Comparison of ENCODE assay signal across 8 mouse cellular contexts in the genomic region with DNA sequence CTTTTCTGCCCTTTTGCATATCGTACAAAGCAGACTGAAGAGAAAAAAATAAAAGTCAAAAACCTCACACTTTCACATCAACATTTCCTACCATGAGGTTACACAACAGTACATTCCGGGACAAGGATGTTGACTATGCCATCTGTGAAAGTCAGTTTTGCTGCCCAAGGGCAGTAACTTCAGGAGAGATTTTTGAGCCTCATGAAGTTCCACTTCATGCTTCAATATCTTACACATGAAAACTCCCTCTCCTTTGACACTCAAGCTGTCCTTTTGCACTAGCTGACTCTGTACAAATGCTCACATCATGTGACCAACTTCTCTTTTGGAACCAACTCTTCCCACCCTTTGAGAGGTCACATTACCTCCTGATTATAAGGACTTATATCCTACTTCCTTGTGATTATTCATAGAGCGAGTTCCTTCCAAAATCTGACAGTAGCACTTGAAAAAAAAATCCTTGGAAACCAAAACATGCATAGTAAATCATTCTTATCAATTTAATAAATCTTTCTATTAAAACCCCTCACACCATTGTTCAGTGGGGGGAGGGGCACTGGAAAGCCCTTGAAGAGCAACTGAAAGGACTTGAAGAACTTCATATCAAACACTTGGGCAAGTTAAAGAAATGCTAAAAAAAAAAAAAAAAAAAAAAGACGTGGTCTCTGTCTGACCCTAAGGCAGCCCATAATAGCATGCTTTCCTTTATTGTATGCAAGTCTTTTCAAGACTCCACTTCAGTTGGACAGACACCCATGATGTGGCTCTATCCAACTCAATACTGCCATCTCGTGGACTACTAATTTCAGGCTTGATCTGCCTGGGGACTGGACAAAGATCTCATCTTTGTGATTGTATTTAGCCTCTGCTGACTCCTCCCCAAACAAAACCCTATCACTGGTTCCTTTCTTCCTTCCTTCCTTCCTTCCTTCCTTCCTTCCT.
DNase-seq lines count a peak whose midpoint lies in the region; ATAC-seq and TF ChIP-seq lines count a peak whose summit lies in the region.

No protein-coding gene starts in this region.

- no peak for TF ChIP-seq CTCF in embryonic fibroblast, embryonic 13.5 days (IDR thresholded peaks at IDR 0.05; ENCODE audit: borderline replicate concordance, insufficient read depth, low read length)
- peak; percentile 89 for TF ChIP-seq CTCF in kidney, postnatal 0 days (IDR thresholded peaks at IDR 0.05; ENCODE audit: low read depth)

- in situ Hi-C loops in ES-E14 (cut with MboI; ENCODE audit: low sequenced_read_pairs in 2 of 2, unreplicated experiment in 2 of 2) = no loop called here

- WGBS in heart, embryonic 15.5 days = 52% methylated on average over 5 of the region's 5 CpGs
- WGBS in kidney, postnatal 0 days = 31% methylated on average over 5 of the region's 5 CpGs
- WGBS in liver, embryonic 15.5 days (ENCODE audit: insufficient replicate concordance) = 28% methylated on average over 5 of the region's 5 CpGs
- 52% methylated on average over 5 of the region's 5 CpGs for WGBS in neural tube, embryonic 11.5 days

- DNase-seq in ES-E14 (ENCODE audit: low read depth, low spot score) = peak; percentile 73
- DNase-seq in adrenal gland, postnatal 25 days = peak; percentile 11
- DNase-seq in kidney, postnatal 0 days (ENCODE audit: low spot score) = peak; percentile 94
- peak; percentile 58 for DNase-seq in neural tube, embryonic 11.5 days (ENCODE audit: low spot score)
- DNase-seq in thymus, postnatal 4 days = peak; percentile 62

- no peaks in the 10 kb centered on the region for H3K9me3 ChIP-seq in ES-E14 (ENCODE audit: control insufficient read depth, insufficient read depth, low read depth, low read length)
- H3K9me3 ChIP-seq in heart, embryonic 15.5 days (replicated peaks) = no peaks in the 10 kb centered on the region
- no peaks in the 10 kb centered on the region for H3K9me3 ChIP-seq in kidney, postnatal 0 days (replicated peaks; ENCODE audit: low read length)
- no peaks in the 10 kb centered on the region for H3K9me3 ChIP-seq in liver, embryonic 15.5 days (replicated peaks)
- no peaks in the 10 kb centered on the region for H3K9me3 ChIP-seq in neural tube, embryonic 11.5 days (ENCODE audit: control insufficient read depth, low read length)

- H3K4me3 ChIP-seq in ES-E14 (ENCODE audit: insufficient read depth in 1 of 2, low read depth in 1 of 2, low read length in 2 of 2, poor library complexity in 1 of 2, severe bottlenecking in 1 of 2) = no peak overlapping the region
- H3K4me3 ChIP-seq in embryonic fibroblast, embryonic 13.5 days (ENCODE audit: insufficient read depth, low read length) = no peak overlapping the region
- H3K4me3 ChIP-seq in heart, embryonic 15.5 days = no peak overlapping the region
- no peak overlapping the region for H3K4me3 ChIP-seq in kidney, postnatal 0 days (replicated peaks; ENCODE audit: low read depth, low read length)
- H3K4me3 ChIP-seq in liver, embryonic 15.5 days (replicated peaks) = no peak overlapping the region
- H3K4me3 ChIP-seq in neural tube, embryonic 11.5 days (ENCODE audit: low read depth, low read length) = no peak overlapping the region

- H3K27me3 ChIP-seq in heart, embryonic 15.5 days = no peaks in the 10 kb centered on the region
- H3K27me3 ChIP-seq in kidney, postnatal 0 days (ENCODE audit: insufficient read depth, low read length) = no peaks in the 10 kb centered on the region
- no peaks in the 10 kb centered on the region for H3K27me3 ChIP-seq in liver, embryonic 15.5 days
- H3K27me3 ChIP-seq in neural tube, embryonic 11.5 days (ENCODE audit: control insufficient read depth, insufficient read depth, low read length) = no peaks in the 10 kb centered on the region

- H3K4me2 ChIP-seq in heart, embryonic 15.5 days = no peak overlapping the region
- H3K4me2 ChIP-seq in kidney, postnatal 0 days (ENCODE audit: low read length) = no peak overlapping the region
- H3K4me2 ChIP-seq in liver, embryonic 15.5 days = no peak overlapping the region
- no peak overlapping the region for H3K4me2 ChIP-seq in neural tube, embryonic 11.5 days (ENCODE audit: low read depth)

- TF ChIP-seq POLR2A in embryonic fibroblast, embryonic 13.5 days (IDR thresholded peaks at IDR 0.05; ENCODE audit: low read depth, low read length) = no peak

- H3K27ac ChIP-seq in ES-E14 (ENCODE audit: insufficient read depth, low read depth, low read length, poor library complexity, severe bottlenecking) = no peak overlapping the region
- H3K27ac ChIP-seq in embryonic fibroblast, embryonic 13.5 days (ENCODE audit: insufficient read depth, low read length) = peak overlapping the region; percentile 40; the same call in 1 of the 2 replicates
- H3K27ac ChIP-seq in heart, embryonic 15.5 days = peak overlapping the region; percentile 13; the same call in 1 of the 2 replicates
- H3K27ac ChIP-seq in kidney, postnatal 0 days = 0 out of 2 replicates have a peak overlapping the region, but pooled peaks have one; percentile 32
- H3K27ac ChIP-seq in liver, embryonic 15.5 days (replicated peaks) = no peak overlapping the region
- H3K27ac ChIP-seq in neural tube, embryonic 11.5 days (ENCODE audit: low read depth, low read length) = no peak overlapping the region

- no peak overlapping the region for H3K9ac ChIP-seq in ES-E14 (ENCODE audit: insufficient read depth, low read depth, low read length, poor library complexity, severe bottlenecking)
- H3K9ac ChIP-seq in heart, embryonic 15.5 days = no peak overlapping the region
- H3K9ac ChIP-seq in kidney, postnatal 0 days (ENCODE audit: low read depth, low read length) = no peak overlapping the region
- no peak overlapping the region for H3K9ac ChIP-seq in liver, embryonic 15.5 days
- no peak overlapping the region for H3K9ac ChIP-seq in neural tube, embryonic 11.5 days (ENCODE audit: low read length)

- peaks cover 0 to 2% of the 10 kb centered on the region in 2 experiments; a peak in 2 of 4 replicates for H3K4me1 ChIP-seq in ES-E14 (ENCODE audit: control insufficient read depth in 2 of 2, insufficient read depth in 2 of 2, low read length in 2 of 2, poor library complexity in 1 of 2)
- peaks cover 5% of the 10 kb centered on the region; the same call in 1 of the 2 replicates for H3K4me1 ChIP-seq in embryonic fibroblast, embryonic 13.5 days (ENCODE audit: control insufficient read depth, insufficient read depth, low read length)
- peaks cover 28% of the 10 kb centered on the region for H3K4me1 ChIP-seq in heart, embryonic 15.5 days (replicated peaks)
- H3K4me1 ChIP-seq in kidney, postnatal 0 days (replicated peaks; ENCODE audit: insufficient read depth, low read length) = peaks cover 24% of the 10 kb centered on the region
- peaks cover 15% of the 10 kb centered on the region; the same call in 1 of the 2 replicates for H3K4me1 ChIP-seq in liver, embryonic 15.5 days (replicated peaks)
- peaks cover 9% of the 10 kb centered on the region; the same call in 1 of the 2 replicates for H3K4me1 ChIP-seq in neural tube, embryonic 11.5 days (ENCODE audit: control insufficient read depth, insufficient read depth, low read length)

- H3K36me3 ChIP-seq in ES-E14 (ENCODE audit: control insufficient read depth, insufficient read depth, low read length, poor library complexity, severe bottlenecking) = no peaks in the 10 kb centered on the region
- peaks cover 76% of the 10 kb centered on the region for H3K36me3 ChIP-seq in heart, embryonic 15.5 days
- H3K36me3 ChIP-seq in kidney, postnatal 0 days (ENCODE audit: insufficient read depth, low read length) = peaks cover 11% of the 10 kb centered on the region; the same call in 1 of the 2 replicates
- H3K36me3 ChIP-seq in liver, embryonic 15.5 days (replicated peaks) = no peaks in the 10 kb centered on the region
- no peaks in the 10 kb centered on the region for H3K36me3 ChIP-seq in neural tube, embryonic 11.5 days (ENCODE audit: control insufficient read depth, insufficient read depth, low read length)

- peak; percentile 38; the same call in 1 of the 2 replicates for ATAC-seq in heart, embryonic 15.5 days (replicated peaks; ENCODE audit: insufficient number of reproducible peaks, insufficient read depth, low FRiP score, low read depth)
- peak; percentile 72 for ATAC-seq in kidney, postnatal 0 days (replicated peaks; ENCODE audit: low FRiP score, low read depth)
- peak; percentile 47; the same call in 1 of the 2 replicates for ATAC-seq in liver, embryonic 15.5 days (ENCODE audit: insufficient read depth)
- ATAC-seq in neural tube, embryonic 11.5 days (ENCODE audit: insufficient read depth, low FRiP score, low TSS enrichment) = peak; percentile 89

TF ChIP-seq in ES-E14, 5 proteins besides CTCF, POLR2A, EP300 and RAD21:
- no peak for TF ChIP-seq MAFK (IDR thresholded peaks at IDR 0.05; ENCODE audit: insufficient read depth, low read depth, low read length)
- peak; percentile 85 for TF ChIP-seq ZC3H11A (IDR thresholded peaks at IDR 0.05; ENCODE audit: borderline replicate concordance, low read depth, low read length)
- TF ChIP-seq HCFC1 (IDR thresholded peaks at IDR 0.05; ENCODE audit: borderline replicate concordance, insufficient read depth, low read length) = no peak
- TF ChIP-seq ZNF384 (IDR thresholded peaks at IDR 0.05; ENCODE audit: low read depth, low read length) = peak; percentile 79
- TF ChIP-seq CHD2 (IDR thresholded peaks at IDR 0.05; ENCODE audit: low read depth, low read length) = no peak

Comparison
In these comparisons a context has a peak if more than half of its experiments do, and no peak if none do; other contexts are left out.
1. DNase-seq: peak in every context shown above with its lines; median percentile 94 in kidney, postnatal 0 days; 73 in ES-E14; 62 in thymus, postnatal 4 days; 58 in neural tube, embryonic 11.5 days; 11 in adrenal gland, postnatal 25 days.
2. H3K27ac ChIP-seq: peak in embryonic fibroblast, embryonic 13.5 days (single experiment), heart, embryonic 15.5 days (single experiment) and kidney, postnatal 0 days (single experiment); none in ES-E14 (single experiment), liver, embryonic 15.5 days (single experiment) and neural tube, embryonic 11.5 days (single experiment).
3. ATAC-seq: peak in every context shown above with its lines; median percentile 89 in neural tube, embryonic 11.5 days; 72 in kidney, postnatal 0 days; 47 in liver, embryonic 15.5 days; 38 in heart, embryonic 15.5 days.